Mouse (Mus musculus) ES-E14 (cell line): ENCODE results near the gene Cmip.

Experiments
- CHD2 ChIP-seq: IDR thresholded peaks from 2 replicates; pipeline ENCODE4 v1.6.1; 2014; ENCODE audit warnings: mild to moderate bottlenecking, low read depth, low read length, inconsistent platforms
- HCFC1 ChIP-seq: IDR thresholded peaks from 2 replicates; pipeline ENCODE4 v1.6.1; 2012; ENCODE audit warnings: low read length, inconsistent platforms, borderline replicate concordance; ENCODE audit not compliant: insufficient read depth
- MAFK ChIP-seq: IDR thresholded peaks from 2 replicates; pipeline ENCODE4 v1.6.1; 2014; ENCODE audit warnings: mild to moderate bottlenecking, low read depth, low read length, inconsistent platforms; ENCODE audit not compliant: insufficient read depth
- ZC3H11A ChIP-seq: IDR thresholded peaks from 2 replicates; pipeline ENCODE4 v1.6.1; 2012; ENCODE audit warnings: low read depth, mild to moderate bottlenecking, inconsistent platforms, low read length, borderline replicate concordance
- ZNF384 ChIP-seq: IDR thresholded peaks from 2 replicates; pipeline ENCODE4 v1.6.1; 2012; ENCODE audit warnings: low read depth, low read length, inconsistent platforms

GRCm38 (mm10) chr8:117395055-117395454, 138.2 kb downstream of the Cmip start:
- no peak for TF ChIP-seq MAFK
- no peak for TF ChIP-seq ZNF384
- TF ChIP-seq HCFC1: no peak
- TF ChIP-seq ZC3H11A: no peak
- TF ChIP-seq CHD2: no peak
